Mouse (Mus musculus): ENCODE data around the gene Gm26661. TPM values are rescaled to one million over a fixed set of nuclear protein-coding genes. Genes with fewer than 3 reads are reported as not detected.

The Gm26661 gene
- total RNA-seq (2014; rRNA removed) (not detected in 2 replicates), polyA plus RNA-seq (2015; fragmentation: Nextera tagmentation; extraction: Ambion mirVana) (0.94 TPM in 1 of 2 replicates, not detected in the other)

- TF ChIP-seq CTCF (IDR thresholded peaks at IDR 0.05; ENCODE audit: low read depth): peak; percentile 57
- ATAC-seq: peak; percentile 92
- Histone ChIP-seq H3K4me3 (ENCODE audit: low read length) (peak within 1 kb of the TSS; percentile 45), H3K27me3 (ENCODE audit: insufficient read depth, low read length) (no peaks in the 10 kb centered on the region), H3K27ac (no peak within 1 kb of the TSS), H3K9ac (replicated peaks; ENCODE audit: low read length) (peak within 1 kb of the TSS; percentile 45), H3K4me2 (ENCODE audit: low read depth, low read length) (peak within 1 kb of the TSS; percentile 87), H3K9me3 (ENCODE audit: low read length) (no peaks in the 10 kb centered on the region), H3K4me1 (ENCODE audit: insufficient read depth, low read length) (peaks cover 6% of the 10 kb centered on the region; the same call in 1 of the 2 replicates), H3K36me3 (ENCODE audit: insufficient read depth, low read length) (no peaks in the 10 kb centered on the region)
- WGBS: 1% methylated on average over 30 of the region's 30 CpGs
- DNase-seq (ENCODE audit: low spot score): peak; percentile 78
Observed at GRCm38 (mm10) chr14:7791532-7792159, at the start of gene Gm26661. Gm26661 (plus strand) TSS chr14:7791587.

DNA sequence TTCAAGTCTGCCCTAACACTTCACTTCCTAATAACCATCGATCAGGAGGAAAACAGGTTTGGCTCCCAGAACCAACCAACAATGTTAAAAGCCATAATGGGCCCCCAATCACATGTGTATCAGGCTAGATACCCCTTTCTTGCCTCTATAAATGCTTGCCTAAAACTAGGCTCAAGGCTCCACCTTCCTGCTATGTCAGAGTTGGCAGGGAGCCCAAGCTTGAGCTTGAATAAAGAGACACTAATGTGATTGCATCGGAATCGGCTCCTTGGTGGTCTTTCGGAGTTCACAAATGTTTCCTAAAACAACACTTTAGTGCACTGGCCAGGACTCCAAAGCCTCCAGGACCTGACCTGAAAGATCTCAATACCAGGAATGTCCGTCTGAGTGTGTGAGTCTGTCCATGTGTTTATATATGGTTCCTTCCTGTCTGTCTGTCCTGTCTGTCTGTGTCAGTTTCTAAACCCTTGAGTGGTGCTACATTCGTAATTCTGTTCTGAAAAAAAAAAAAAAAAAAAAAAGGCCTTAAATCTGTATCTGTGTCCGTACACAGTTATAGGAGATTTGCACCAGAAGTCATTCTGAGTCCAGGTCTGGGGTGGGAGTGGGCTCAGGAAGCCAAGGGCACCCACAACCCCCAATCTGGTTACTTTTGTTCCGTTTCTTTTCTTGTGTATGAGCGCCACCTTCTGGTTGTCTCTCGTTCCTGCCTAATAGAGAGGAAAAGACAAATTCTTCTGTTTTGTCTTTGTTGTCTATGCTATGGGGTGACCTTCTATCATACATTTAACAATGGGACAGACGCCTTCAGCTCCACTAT is 42.2 kb upstream of the Gm26661 start:
- peak overlapping the region; percentile 35 for H3K4me2 ChIP-seq (ENCODE audit: low read depth, low read length)
- H3K9me3 ChIP-seq (ENCODE audit: low read length): no peaks in the 10 kb centered on the region
- peak; percentile 91 for DNase-seq (ENCODE audit: low spot score)
- H3K4me3 ChIP-seq (ENCODE audit: low read length): 0 out of 2 replicates have a peak overlapping the region, but pooled peaks have one; percentile 10
- WGBS: 15% methylated on average over 11 of the region's 11 CpGs
- H3K27ac ChIP-seq: peak overlapping the region; percentile 28
- peak; percentile 92 for ATAC-seq
- H3K36me3 ChIP-seq (ENCODE audit: insufficient read depth, low read length): no peaks in the 10 kb centered on the region
- H3K4me1 ChIP-seq (ENCODE audit: insufficient read depth, low read length): no peaks in the 10 kb centered on the region
- H3K27me3 ChIP-seq (ENCODE audit: insufficient read depth, low read length): no peaks in the 10 kb centered on the region
- TF ChIP-seq CTCF (IDR thresholded peaks at IDR 0.05; ENCODE audit: low read depth): peak; percentile 83
- 0 out of 2 replicates have a peak overlapping the region, but pooled peaks have one; percentile 6 for H3K9ac ChIP-seq (replicated peaks; ENCODE audit: low read length)

DNA sequence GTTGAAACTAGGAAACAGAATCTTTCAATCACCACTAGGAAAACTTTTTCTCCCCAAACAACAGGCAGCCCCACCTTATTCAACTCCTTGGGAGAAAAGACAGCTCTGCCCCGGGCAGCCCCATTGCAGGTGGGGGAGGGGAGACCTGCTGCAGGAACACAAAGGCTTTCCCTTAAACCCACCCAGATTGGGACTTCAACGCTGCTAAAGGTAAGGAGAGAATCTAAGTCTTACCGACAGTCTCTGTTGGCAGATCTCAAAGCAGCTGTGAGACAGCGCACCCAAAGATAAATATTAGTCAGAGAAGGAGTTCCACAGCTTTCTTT is 41.7 kb upstream of the Gm26661 start:
- 10% methylated on average over 4 of the region's 4 CpGs for WGBS
- ATAC-seq: peak; percentile 90
- no peaks in the 10 kb centered on the region for H3K4me1 ChIP-seq (ENCODE audit: insufficient read depth, low read length)
- no peaks in the 10 kb centered on the region for H3K27me3 ChIP-seq (ENCODE audit: insufficient read depth, low read length)
- peak; percentile 60 for DNase-seq (ENCODE audit: low spot score)
- no peaks in the 10 kb centered on the region for H3K36me3 ChIP-seq (ENCODE audit: insufficient read depth, low read length)
- no peak for TF ChIP-seq CTCF (IDR thresholded peaks at IDR 0.05; ENCODE audit: low read depth)
- H3K9me3 ChIP-seq (ENCODE audit: low read length): no peaks in the 10 kb centered on the region
- 0 out of 2 replicates have a peak overlapping the region, but pooled peaks have one; percentile 10 for H3K4me3 ChIP-seq (ENCODE audit: low read length)
- peak overlapping the region; percentile 28 for H3K27ac ChIP-seq
- peak overlapping the region; percentile 35 for H3K4me2 ChIP-seq (ENCODE audit: low read depth, low read length)
- H3K9ac ChIP-seq (replicated peaks; ENCODE audit: low read length): 0 out of 2 replicates have a peak overlapping the region, but pooled peaks have one; percentile 6

GRCm38 (mm10) chr14:7765569-7766314 is 25.6 kb upstream of the Gm26661 start:
- 11% methylated on average over 9 of the region's 9 CpGs for WGBS
- Histone ChIP-seq H3K4me2 (ENCODE audit: low read depth, low read length) (no peak overlapping the region), H3K27me3 (ENCODE audit: insufficient read depth, low read length) (no peaks in the 10 kb centered on the region), H3K9ac (replicated peaks; ENCODE audit: low read length) (no peak overlapping the region), H3K27ac (no peak overlapping the region), H3K9me3 (ENCODE audit: low read length) (no peaks in the 10 kb centered on the region), H3K4me1 (ENCODE audit: insufficient read depth, low read length) (no peaks in the 10 kb centered on the region), H3K36me3 (ENCODE audit: insufficient read depth, low read length) (no peaks in the 10 kb centered on the region), H3K4me3 (ENCODE audit: low read length) (no peak overlapping the region)
- DNase-seq (ENCODE audit: low spot score) (peak; percentile 90), ATAC-seq (peak; percentile 94)
- TF ChIP-seq CTCF (IDR thresholded peaks at IDR 0.05; ENCODE audit: low read depth): peak; percentile 92

DNA sequence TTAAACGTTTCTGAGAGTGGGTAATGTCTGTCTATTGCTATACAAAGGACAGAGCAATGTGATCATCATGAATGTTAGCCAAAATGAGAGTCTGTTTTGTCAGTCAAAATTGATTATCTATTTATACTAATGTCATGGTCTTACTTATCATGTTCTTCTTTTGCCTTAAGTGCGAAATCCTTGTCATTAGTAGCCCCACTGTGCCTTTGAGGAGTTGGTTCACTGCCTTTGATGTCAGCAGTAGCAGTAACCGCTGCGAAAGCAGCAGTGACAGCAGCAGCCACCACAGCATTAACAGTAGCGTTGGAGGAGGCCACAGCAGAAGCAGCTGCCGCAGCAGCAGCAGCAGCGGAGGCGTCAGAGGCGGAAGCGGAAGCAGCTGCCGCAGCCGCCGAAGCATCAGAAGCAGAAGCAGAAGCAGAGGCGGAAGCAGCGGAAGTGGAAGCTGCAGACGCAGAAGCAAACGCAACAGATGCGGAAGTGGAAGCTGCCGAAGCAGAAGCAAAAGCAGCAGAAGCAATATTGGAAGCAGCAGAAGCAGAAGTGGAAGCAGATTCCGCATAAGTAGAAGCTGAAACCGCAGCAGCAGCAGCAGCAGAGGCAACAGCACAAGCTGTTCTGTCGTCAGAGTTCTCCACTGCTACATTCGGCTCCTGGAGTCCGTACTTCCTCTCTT is 17.5 kb upstream of the Gm26661 start:
- Histone ChIP-seq H3K4me3 (ENCODE audit: low read length) (peak overlapping the region; percentile 43), H3K9ac (replicated peaks; ENCODE audit: low read length) (peak overlapping the region; percentile 47), H3K4me1 (ENCODE audit: insufficient read depth, low read length) (no peaks in the 10 kb centered on the region), H3K27ac (peak overlapping the region; percentile 62), H3K27me3 (ENCODE audit: insufficient read depth, low read length) (no peaks in the 10 kb centered on the region), H3K4me2 (ENCODE audit: low read depth, low read length) (peak overlapping the region; percentile 58), H3K9me3 (ENCODE audit: low read length) (no peaks in the 10 kb centered on the region), H3K36me3 (ENCODE audit: insufficient read depth, low read length) (no peaks in the 10 kb centered on the region)
- no peak for TF ChIP-seq CTCF (IDR thresholded peaks at IDR 0.05; ENCODE audit: low read depth)
- DNase-seq (ENCODE audit: low spot score): peak; percentile 85
- peak; percentile 85 for ATAC-seq
- 42% methylated on average over 24 of the region's 24 CpGs for WGBS

- Histone ChIP-seq H3K4me1 (ENCODE audit: insufficient read depth, low read length) (peaks cover 2% of the 10 kb centered on the region; the same call in 1 of the 2 replicates), H3K4me2 (ENCODE audit: low read depth, low read length) (no peak overlapping the region), H3K9me3 (ENCODE audit: low read length) (no peaks in the 10 kb centered on the region), H3K27me3 (ENCODE audit: insufficient read depth, low read length) (no peaks in the 10 kb centered on the region), H3K9ac (replicated peaks; ENCODE audit: low read length) (no peak overlapping the region), H3K36me3 (ENCODE audit: insufficient read depth, low read length) (no peaks in the 10 kb centered on the region), H3K4me3 (ENCODE audit: low read length) (no peak overlapping the region), H3K27ac (no peak overlapping the region)
- WGBS: 46% methylated on average over 13 of the region's 13 CpGs
- DNase-seq (ENCODE audit: low spot score) (no peak), ATAC-seq (no peak)
- no peak for TF ChIP-seq CTCF (IDR thresholded peaks at IDR 0.05; ENCODE audit: low read depth)
Observed at GRCm38 (mm10) chr14:7786073-7786472, 5.3 kb upstream of the Gm26661 start.
